Mouse (Mus musculus) brain, embryonic 14.5 days (tissue): ENCODE measurements around the gene Atf3. TPM values are rescaled to one million over a fixed set of nuclear protein-coding genes. Genes with fewer than 3 reads are reported as not detected.

Source experiments
- DNase-seq: peaks from one replicate; pipeline ENCODE4 v3.0.0-alpha.2; 2011; ENCODE audit warnings: low read depth
- CTCF ChIP-seq: fragments of 200-500 bp; IDR thresholded peaks from 2 replicates; pipeline ENCODE4 v1.5.1; 2012; ENCODE audit warnings: inconsistent platforms, mild to moderate bottlenecking, moderate library complexity, borderline replicate concordance; ENCODE audit not compliant: insufficient read depth, insufficient read length; ENCODE audit errors: extremely low read depth
- POLR2A ChIP-seq: fragments of 200-500 bp; IDR thresholded peaks from 2 replicates; pipeline ENCODE4 v1.6.1; 2012; ENCODE audit warnings: mild to moderate bottlenecking, inconsistent platforms, borderline replicate concordance; ENCODE audit not compliant: poor library complexity, insufficient read depth, insufficient read length, severe bottlenecking; ENCODE audit errors: extremely low read depth
- polyA plus RNA-seq: library from polyadenylated mRNA; depleted of rRNA; stranded (reverse); fragments of >200 nt; gene quantifications from 2 replicates; pipeline ENCODE4 v1.2.3, GENCODE M21; 2012

Gene Atf3
- polyA plus RNA-seq, 1 experiment, result 1.5 TPM

DNA sequence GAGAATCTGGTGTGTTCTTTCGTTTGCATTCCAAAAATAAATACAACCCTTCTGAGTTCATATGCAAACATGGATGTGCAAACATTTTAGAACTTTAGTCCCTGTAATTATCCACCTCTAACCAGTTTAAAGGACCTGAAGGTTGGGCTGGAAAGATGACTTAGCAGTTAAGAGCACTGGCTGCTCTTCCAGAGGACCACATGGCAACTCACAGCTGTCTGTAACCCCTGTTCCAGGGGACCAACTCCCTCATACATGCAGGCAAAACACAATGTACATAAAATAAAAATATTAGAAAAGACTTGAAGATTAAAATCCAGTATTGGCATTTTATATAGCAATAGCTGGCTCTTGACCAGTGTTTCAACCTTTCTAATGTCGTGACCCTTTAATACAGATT lies 7.9 kb upstream of the Atf3 start:
- no peak for DNase-seq
- TF ChIP-seq POLR2A (no peak), CTCF (no peak)

DNA sequence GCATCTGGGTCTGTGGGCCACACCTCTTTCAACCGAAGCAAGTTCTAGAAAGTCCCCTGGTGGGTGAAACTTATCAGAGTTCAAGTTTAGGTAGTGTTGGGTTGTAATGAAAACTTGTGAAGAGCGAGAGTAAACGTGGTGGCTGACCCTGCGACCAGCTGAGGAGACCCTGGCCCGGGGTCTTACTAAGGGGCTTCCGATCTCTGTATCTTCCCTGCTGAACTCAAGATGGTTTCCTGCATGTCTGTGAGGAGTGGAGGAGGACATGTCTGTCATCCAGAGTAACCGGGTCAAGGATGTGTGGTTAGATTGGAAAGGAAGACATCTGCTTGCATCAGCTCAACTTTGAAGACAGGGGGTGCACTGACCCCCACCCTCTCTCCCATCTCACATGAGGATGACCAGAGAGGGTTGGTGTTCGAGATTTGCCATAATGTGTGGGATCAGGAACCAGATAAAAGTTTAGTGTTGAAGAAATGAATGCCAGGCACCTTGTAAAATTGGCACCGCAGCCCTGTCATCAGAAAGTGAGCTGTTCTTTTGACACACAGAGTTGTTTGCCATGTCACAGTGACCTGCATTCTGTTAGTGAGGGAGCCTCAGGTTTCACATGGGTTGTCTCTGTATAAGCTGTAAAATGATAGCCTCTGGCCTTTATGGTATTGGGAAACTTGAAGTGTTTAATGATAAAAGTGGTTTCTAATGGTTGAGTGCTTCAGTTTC lies 7.3 kb upstream of the Atf3 start:
- DNase-seq, result no peak
- no peak for TF ChIP-seq CTCF
- TF ChIP-seq POLR2A, result no peak

DNA sequence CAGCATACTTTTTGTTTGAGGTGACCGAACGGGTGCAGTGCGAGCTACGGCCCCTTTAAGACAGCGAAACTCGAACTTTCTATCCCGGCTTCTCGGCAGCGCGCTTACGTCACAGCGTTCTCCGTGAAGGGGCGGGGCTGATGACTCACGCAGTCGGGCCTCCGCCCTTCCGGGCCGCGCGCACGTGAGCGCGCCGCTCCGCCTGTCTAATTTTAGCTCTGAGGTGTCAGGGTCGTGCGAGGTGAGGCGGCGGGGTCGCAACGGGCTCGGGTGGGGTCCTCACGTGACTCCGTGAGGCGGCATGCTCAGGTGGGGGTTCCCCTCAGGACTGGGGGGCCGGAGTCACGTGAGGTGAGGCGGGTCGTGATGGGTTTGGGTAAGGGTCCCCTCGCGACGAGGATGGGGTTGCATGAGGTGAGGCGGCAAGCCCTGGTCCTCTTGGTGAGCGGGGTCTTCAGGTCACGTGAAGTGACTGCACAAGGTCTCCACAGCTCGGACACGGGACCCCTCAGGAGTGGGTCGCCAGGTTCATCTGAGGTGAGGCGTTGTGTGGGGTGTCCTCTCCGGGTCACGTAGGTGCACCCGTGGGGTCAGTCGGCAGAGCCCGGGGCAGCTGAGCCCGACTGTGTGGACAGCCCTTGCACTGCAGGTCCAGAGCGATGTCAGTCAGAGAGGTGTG lies 6.6 kb upstream of the Atf3 start:
- DNase-seq, result peak; percentile 97
- TF ChIP-seq POLR2A, result peak; percentile 54; the same call in 1 of the 2 replicates
- no peak for TF ChIP-seq CTCF

DNA sequence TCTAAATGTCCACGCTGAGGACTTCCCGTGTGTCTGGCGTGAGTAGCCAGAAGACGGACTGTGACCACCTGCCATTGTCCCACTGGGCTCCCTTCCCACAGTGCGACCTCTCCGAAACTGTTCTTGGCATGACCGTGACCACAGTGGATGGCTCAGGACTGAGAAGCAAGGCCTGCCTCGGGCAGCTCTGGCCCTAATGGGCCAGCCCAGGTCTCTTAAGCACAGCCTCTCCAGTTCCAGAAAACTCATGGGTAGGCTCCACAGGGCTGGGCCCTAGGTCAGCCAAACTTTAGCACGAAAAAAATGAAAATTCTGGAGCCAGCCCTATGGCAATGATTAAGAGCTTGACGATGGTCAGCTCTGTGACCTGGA lies 6.1 kb upstream of the Atf3 start:
- no peak for DNase-seq
- no peak for TF ChIP-seq CTCF
- no peak for TF ChIP-seq POLR2A

DNA sequence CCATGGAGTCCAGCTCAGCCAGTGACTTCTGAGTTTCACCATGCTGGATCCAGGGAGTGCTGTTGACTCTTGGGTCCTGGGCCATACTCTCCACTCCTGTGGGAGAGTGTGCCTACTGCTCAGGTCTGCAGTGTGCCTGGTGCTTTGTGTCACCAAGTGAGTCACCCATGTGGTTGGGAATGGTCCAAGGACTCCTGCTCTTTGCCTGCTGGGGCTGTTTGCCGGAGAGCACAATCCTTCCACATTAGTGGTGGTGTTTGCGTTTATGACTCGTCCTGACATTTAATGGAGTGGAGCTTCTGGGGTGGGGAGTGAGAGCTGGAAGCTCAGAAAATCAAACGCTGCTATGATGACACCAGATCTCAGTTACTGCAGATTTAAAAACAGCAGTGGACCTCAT lies 4.2 kb upstream of the Atf3 start:
- DNase-seq, result no peak
- TF ChIP-seq CTCF, result no peak
- TF ChIP-seq POLR2A, result no peak

DNA sequence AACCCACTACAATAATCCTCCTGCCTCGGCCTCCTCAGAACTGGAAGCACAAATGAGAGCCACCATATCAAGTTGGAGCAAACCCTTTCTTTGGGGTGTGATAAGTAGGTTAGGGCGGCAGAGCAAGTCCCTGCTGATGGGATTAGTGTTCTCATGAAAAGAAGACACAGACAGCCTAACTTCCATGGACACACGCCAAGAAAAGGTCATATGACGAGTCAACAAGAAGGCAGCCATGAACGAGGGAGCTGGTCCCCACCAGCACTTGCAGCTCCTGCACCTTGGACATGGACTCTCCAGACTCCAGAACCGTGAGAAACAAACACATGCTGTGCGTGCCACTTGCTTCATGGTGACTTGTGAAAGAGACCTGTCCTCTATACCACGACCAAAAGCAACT lies 2.7 kb upstream of the Atf3 start:
- no peak for DNase-seq
- no peak for TF ChIP-seq CTCF
- TF ChIP-seq POLR2A, result no peak

DNA sequence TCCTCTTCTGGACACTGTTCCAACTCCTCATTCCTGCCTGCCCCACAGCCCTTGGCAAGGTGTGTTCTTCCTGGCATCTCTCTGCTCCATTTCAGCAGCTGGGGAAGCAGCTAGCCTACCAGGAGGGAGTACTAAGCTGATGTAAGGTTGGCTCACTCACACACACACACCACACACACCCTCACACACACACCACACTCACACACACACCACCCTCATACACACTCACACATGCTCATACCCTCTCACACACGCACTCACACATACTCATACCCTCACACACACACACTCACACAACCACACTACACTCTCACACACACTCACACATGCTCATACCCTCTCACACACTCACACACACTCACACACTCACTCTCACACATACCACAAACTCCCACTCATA lies 1.9 kb upstream of the Atf3 start:
- DNase-seq, result no peak
- TF ChIP-seq CTCF (no peak), POLR2A (no peak)

DNA sequence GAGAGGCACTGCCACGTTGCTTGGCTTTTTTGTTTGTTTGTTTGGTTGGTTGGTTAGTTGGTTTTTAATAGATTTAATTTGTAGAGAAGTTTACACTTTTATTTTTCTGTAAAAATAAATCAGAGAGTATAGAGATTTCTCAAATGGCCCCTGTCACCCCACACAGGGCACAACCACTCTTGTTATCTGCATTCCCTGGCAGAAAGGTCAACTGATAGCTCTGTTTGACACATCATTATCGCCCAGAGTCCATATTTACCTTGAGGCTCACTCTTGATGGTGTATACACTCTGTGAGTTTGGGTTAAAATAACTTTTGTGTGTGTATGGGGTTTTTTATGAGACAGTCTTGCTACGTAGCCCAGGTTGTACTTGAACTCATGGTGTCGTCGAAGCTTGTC lies 744 bp upstream of the Atf3 start:
- TF ChIP-seq CTCF (no peak), POLR2A (no peak)
- DNase-seq, result no peak

DNA sequence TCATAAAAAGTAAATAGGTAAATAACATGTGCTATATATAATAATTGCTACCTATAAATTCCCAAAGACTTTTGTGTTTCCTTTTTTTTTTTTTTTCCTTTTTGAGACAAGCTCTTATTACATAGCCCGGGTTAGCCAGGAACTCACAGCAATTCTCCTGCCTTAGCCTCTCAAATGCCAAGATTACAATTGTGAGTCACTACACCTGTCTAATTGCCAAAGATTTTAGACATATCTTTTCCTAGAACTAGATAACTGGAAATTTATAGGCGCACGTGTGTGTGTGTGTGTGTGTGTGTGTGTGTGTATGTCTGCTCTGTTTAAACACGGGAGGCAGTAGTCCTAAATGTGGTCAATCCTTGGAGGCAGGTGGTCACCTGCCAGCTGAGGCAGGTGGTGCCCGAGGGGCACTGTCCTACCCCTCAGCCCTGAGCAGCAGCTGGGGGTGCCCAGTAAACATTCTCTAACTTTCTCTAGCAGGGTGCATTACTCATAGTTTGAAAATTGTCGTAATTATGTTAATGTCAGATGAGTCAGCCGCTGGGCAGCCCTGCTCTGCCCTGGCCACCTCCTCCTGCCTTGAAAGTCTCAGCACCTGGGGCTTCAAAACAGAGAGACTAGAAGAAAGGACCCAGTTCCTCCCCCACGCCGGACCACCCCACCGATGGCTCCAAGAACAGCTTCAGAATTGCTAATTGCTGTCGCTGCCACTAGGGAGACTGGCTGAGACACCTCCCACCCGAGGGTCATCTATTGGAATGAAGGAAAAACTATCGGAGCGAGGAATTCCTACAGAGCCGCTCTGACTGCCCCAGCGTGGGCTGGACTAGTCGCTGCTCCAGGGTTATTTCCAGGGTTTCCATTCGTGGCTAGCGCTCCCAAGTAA lies 1.8 kb downstream of the Atf3 start:
- DNase-seq, result no peak
- TF ChIP-seq CTCF (no peak), POLR2A (no peak)

DNA sequence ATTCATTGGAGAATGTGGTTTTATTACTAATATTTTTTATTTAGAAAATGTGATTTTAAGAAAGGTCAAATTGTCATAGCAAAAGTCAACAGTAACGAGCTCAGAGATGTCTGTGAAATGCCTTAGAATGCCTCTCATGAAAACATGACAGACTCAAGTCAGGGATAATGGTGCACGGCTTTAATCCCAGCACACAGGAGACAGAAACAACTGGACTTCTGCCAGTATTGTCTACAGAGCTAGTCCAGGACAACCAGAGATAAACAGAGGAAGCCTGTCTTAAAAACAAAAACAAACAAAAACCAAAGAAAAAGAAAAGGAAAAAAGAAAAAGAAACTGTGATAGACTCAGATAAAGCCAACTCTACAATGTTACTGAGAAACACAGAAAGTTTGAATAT lies 6.7 kb downstream of the Atf3 start:
- TF ChIP-seq CTCF (no peak), POLR2A (no peak)
- peak; percentile 26 for DNase-seq

DNA sequence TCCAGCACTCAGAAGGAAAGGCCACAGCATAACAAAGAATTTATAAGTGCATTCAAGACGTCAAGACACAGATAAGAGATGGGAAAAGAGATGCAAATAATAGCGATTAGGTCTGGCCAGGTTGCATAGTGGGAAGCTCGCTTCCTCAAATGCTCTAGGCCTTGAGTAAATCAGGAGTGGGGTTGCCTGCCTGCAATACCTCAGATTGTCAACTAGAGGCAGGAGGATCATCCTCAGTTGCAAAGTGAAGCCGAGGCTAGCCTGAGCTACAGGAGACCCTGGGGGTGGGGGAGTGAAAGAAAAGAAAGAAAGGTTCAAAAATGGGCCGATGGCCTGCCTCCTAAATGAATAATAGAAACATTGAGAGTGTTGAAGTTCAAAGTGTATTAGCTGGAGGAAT lies 12.0 kb downstream of the Atf3 start:
- TF ChIP-seq CTCF (no peak), POLR2A (no peak)
- no peak for DNase-seq
